Mouse (Mus musculus) liver, embryonic 11.5 days (tissue): ENCODE measurements at regions not wholly inside any gene's neighbourhood (a gene's known extent, or its start where the extent isn't known, plus 50 kb on each side); places are given as distances from the start of the nearest gene placed in this dataset.
A peak's percentile ranks its signal among the peaks of the same experiment; 100 is the strongest.

Experiments used
- ATAC-seq: fragments of 200-750 bp; cut with Nextera tagmentation; replicated peaks from 2 replicates; pipeline ENCODE4 v1.8.0; 2017; ENCODE audit warnings: moderate number of reproducible peaks, mild to moderate bottlenecking, moderate TSS enrichment, moderate library complexity; ENCODE audit not compliant: low FRiP score
- DNase-seq: peaks from one replicate; pipeline ENCODE4 v3.0.0-alpha.2; 2017; ENCODE audit warnings: low spot score
- H3K27ac ChIP-seq: fragments of 300-500 bp; sonication (generic); 2 replicates; pipeline ENCODE4 v1.5.1; 2014; ENCODE audit warnings: mild to moderate bottlenecking, low read depth, low read length, control low read depth
- H3K27me3 ChIP-seq: fragments of 300-500 bp; sonication (generic); replicated peaks from 2 replicates; pipeline ENCODE4 v1.6.1; 2014; ENCODE audit warnings: low read length, mixed read lengths; ENCODE audit not compliant: control insufficient read depth, insufficient read depth
- H3K36me3 ChIP-seq: fragments of 300-500 bp; sonication (generic); 2 replicates; pipeline ENCODE4 v1.6.1; 2014; ENCODE audit warnings: mild to moderate bottlenecking, low read length, moderate library complexity, mixed read lengths; ENCODE audit not compliant: control insufficient read depth, insufficient read depth
- H3K4me1 ChIP-seq: fragments of 300-500 bp; sonication (generic); replicated peaks from 2 replicates; pipeline ENCODE4 v1.6.1; 2014; ENCODE audit warnings: low read length, mixed read lengths; ENCODE audit not compliant: control insufficient read depth, insufficient read depth
- H3K4me2 ChIP-seq: fragments of 300-500 bp; sonication (generic); 2 replicates; pipeline ENCODE4 v1.6.1; 2014; ENCODE audit warnings: mild to moderate bottlenecking, control low read depth, moderate library complexity
- H3K4me3 ChIP-seq: fragments of 300-500 bp; sonication (generic); 2 replicates; pipeline ENCODE4 v1.5.1; 2014; ENCODE audit warnings: low read depth, low read length, control low read depth
- H3K9ac ChIP-seq: fragments of 300-500 bp; sonication (generic); 2 replicates; pipeline ENCODE4 v1.6.1; 2014; ENCODE audit warnings: low read depth, low read length, control low read depth
- H3K9me3 ChIP-seq: fragments of 300-500 bp; sonication (generic); 2 replicates; pipeline ENCODE4 v1.6.1; 2016; ENCODE audit warnings: low read length, inconsistent platforms, mixed read lengths; ENCODE audit not compliant: control insufficient read depth
- WGBS: fragments of 180-500 bp; shearing (Covaris S2); extraction: QIAGEN DNeasy Blood & Tissue Kit; methylation state at CpG from one replicate; pipeline ENCODE4 v1.1.7; 2014; 5-methylcytosine and 5-hydroxymethylcytosine counted together

DNA sequence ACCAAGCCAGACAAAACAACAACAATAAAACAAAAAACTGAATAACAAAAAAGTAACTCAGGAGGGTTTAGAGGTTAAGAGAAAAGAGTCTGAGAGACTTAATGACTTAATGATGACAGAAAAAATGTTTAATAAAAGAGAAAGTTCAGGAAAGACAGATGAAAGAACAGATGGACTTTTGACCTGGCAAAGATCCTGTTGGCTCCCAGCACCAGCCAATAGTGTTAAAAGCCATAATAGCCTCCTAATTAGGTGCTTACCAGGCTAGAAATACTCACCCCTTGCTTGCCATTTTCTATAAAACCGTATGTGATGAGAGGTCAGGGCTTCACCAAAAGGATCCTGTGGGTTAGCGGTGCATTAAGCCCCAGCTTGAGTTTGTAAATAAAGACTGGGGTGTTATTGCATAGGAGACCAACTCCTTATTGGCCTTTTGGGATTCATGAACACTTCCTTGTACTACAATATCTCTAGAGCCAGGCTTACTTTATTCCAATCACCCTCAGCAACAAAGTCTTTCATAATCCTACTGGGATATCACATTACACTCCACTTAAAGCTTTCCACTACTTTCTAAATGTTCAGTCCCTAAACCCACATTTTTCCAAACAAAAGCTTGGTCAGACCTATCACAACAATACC lies 282.1 kb upstream of the Rasa1 start:
- H3K4me3 ChIP-seq = no peak overlapping the region
- 66% methylated on average over 2 of the region's 2 CpGs for WGBS
- H3K9me3 ChIP-seq = no peaks in the 10 kb centered on the region
- ATAC-seq (no peak), DNase-seq (no peak)
- no peak overlapping the region for H3K4me2 ChIP-seq
- H3K27ac ChIP-seq = no peak overlapping the region
- H3K9ac ChIP-seq = no peak overlapping the region
- H3K36me3 ChIP-seq = no peaks in the 10 kb centered on the region
- H3K27me3 ChIP-seq = no peaks in the 10 kb centered on the region
- H3K4me1 ChIP-seq = no peaks in the 10 kb centered on the region

DNA sequence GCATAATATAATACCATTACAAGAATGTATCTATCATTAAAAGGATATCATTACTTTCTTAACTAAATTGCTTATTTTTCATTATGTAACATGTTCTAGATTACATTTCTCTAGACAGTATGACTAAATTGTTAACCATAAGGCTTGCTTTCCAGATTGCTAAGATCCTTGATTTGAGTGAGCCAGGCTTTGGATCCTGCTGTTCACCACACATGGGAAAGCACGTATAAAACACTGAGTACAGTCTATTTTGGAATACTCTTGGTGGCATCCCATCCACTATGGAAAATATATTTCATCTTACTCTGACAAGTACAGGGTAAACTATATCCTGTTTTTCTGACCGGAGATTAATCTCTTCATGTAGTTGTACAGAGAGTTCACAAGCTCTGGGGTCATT lies 268.9 kb upstream of the Rasa1 start:
- Histone ChIP-seq H3K4me1 (no peaks in the 10 kb centered on the region), H3K27ac (no peak overlapping the region), H3K9me3 (no peaks in the 10 kb centered on the region), H3K9ac (no peak overlapping the region), H3K4me3 (no peak overlapping the region), H3K36me3 (no peaks in the 10 kb centered on the region), H3K27me3 (no peaks in the 10 kb centered on the region), H3K4me2 (no peak overlapping the region)
- ATAC-seq (no peak), DNase-seq (no peak)
- WGBS = 79% methylated on average over 2 of the region's 2 CpGs

DNA sequence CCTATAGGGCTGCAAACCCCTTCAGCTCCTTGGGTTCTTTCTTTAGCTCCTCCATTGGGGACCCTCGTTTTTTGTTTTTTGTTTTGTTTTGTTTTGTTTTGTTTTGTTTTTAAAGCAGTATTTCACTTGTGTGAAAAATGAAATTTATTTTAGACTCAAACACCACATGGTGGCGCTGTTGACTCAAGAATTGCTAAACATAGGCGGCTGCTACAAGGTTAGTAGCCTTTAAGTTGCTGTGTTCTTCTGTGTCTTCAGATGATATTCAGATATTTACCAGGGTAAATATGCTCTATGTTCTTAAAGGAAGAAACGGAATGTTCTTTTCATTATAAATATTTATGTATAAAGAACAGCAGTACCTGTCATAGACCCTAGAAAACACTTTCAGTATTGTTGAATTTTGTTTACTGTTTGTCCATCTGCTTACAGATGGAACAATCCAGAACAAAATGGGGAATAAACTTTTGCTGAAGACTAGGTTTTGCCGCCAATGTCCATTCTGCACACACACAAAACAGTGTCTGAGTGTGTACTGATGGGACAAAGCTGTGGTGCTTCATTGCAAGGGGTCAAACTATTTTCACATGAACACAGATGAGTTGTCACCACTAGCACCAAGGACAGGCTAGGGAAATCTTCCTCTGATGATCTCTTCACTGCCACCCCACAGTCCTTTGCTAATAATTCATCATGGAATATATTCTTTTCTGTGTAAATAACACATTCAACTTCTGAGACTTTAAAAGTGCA lies 267.3 kb upstream of the Rasa1 start:
- no peaks in the 10 kb centered on the region for H3K27me3 ChIP-seq
- WGBS = 9% methylated on average over 5 of the region's 5 CpGs
- ATAC-seq (peak; percentile 61), DNase-seq (no peak)
- H3K4me3 ChIP-seq = no peak overlapping the region
- H3K9me3 ChIP-seq = no peaks in the 10 kb centered on the region
- no peak overlapping the region for H3K9ac ChIP-seq
- no peak overlapping the region for H3K27ac ChIP-seq
- H3K36me3 ChIP-seq = no peaks in the 10 kb centered on the region
- no peak overlapping the region for H3K4me2 ChIP-seq
- H3K4me1 ChIP-seq = no peaks in the 10 kb centered on the region

DNA sequence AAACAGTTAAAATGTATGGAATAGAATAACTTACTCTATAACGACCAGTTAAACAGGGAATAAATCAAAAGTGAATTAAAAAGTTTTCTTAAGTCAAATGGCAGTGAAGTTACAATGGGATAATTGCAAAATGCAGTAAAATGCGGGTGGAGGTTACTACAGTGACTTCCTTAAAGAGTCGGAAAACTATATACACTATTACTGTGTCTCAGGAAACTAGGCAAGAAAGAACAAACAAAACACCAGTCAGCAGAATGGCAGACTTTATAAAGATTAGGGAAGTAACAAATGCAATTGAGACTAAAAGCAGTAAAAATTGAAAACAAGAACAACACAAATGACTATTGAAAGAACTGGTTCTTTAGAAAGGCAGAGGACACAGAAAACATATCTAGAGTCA lies 264.1 kb upstream of the Rasa1 start:
- WGBS = 75% methylated on average over 3 of the region's 3 CpGs
- Histone ChIP-seq H3K9me3 (no peaks in the 10 kb centered on the region), H3K4me1 (no peaks in the 10 kb centered on the region), H3K36me3 (no peaks in the 10 kb centered on the region), H3K27me3 (no peaks in the 10 kb centered on the region), H3K9ac (no peak overlapping the region), H3K27ac (no peak overlapping the region), H3K4me3 (no peak overlapping the region), H3K4me2 (no peak overlapping the region)
- ATAC-seq (no peak), DNase-seq (no peak)

DNA sequence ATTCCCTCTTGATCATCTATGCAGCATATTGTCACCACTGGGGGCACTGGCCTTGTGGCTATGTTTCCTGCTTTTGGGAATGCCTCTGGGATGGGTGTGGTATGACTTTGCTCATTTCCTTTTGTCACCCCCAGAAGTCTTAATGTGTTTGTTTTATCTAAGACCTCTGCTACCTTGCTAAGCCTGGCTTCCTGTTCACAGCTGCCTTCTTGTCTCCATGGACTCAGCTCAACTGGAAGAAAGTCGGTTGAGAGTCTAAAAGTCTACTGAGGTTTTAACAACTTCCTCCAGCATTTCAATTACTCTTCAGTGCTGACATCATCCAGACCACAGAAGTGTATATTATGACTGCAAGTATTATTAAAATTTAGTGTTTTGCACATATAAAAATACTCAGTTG lies 220.7 kb upstream of the Rasa1 start:
- Histone ChIP-seq H3K9ac (no peak overlapping the region), H3K27me3 (no peaks in the 10 kb centered on the region), H3K27ac (no peak overlapping the region), H3K4me1 (peaks cover 19% of the 10 kb centered on the region), H3K4me2 (no peak overlapping the region), H3K9me3 (no peaks in the 10 kb centered on the region), H3K4me3 (no peak overlapping the region), H3K36me3 (no peaks in the 10 kb centered on the region)
- WGBS = 30% methylated on average over 1 of the region's 1 CpGs
- DNase-seq (no peak), ATAC-seq (no peak)

DNA sequence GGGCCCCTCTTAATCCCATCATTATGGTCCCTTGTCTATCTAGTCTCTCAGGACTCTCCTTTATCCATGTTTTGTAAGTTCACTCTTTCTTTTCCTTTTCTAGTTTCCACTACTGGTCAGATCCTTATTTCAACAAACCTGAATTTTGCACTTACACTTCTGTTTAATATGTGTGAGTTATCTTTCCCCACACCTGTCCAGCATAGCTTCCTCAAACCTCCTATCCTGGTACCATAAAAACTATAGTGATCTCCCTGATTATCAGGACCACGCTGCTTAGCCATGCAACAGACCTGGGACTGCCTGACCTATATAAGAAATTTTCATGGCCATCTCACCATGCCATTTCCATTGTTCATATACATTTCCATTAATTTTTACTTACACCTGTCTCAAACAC lies 219.6 kb upstream of the Rasa1 start:
- Histone ChIP-seq H3K4me1 (peaks cover 19% of the 10 kb centered on the region), H3K4me2 (no peak overlapping the region), H3K9ac (no peak overlapping the region), H3K27ac (no peak overlapping the region), H3K36me3 (no peaks in the 10 kb centered on the region), H3K9me3 (no peaks in the 10 kb centered on the region), H3K4me3 (no peak overlapping the region), H3K27me3 (no peaks in the 10 kb centered on the region)
- no peak for DNase-seq
- WGBS = 58% methylated on average over 1 of the region's 1 CpGs
- 0 out of 2 replicates have a peak, but pooled peaks have one; percentile 42 for ATAC-seq

DNA sequence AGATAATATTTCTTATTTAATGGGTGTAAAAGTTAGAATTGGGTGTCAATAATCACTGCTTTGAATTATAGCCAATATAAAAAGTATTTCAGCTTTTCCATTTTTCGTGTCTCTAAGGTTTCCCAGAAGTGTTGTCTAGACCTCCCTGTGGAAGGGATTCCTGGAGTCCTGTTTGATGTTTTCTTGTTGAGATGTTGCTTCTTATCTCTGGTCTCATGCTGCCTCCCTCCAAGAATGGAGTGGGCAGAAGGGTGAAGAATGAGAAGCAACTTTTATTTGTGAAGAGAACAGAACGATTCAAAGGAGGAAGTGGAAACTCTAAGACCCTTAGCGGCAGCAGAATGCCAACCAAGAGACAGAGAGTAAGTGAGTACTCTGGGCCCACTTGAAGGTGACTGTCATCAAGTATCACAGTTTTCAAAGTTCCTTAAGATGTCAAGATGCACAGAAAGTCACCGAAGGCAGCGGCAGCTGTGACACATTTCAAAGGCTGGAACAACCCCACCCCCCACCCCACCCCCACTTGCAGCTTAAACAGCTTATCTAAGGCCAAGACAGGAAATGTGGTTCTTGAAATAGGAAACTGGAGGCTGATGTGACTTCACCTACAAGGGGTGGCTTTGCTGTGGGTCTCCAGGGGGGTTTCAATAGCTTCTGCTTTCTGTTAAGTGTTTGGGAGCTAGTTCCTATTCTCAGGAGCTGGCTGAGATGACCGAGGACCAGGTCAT lies 218.6 kb upstream of the Rasa1 start:
- Histone ChIP-seq H3K27ac (peak overlapping the region; percentile 67), H3K4me1 (peaks cover 19% of the 10 kb centered on the region), H3K27me3 (no peaks in the 10 kb centered on the region), H3K9me3 (no peaks in the 10 kb centered on the region), H3K9ac (no peak overlapping the region), H3K4me2 (peak overlapping the region; percentile 52), H3K4me3 (no peak overlapping the region), H3K36me3 (no peaks in the 10 kb centered on the region)
- peak; percentile 78 for ATAC-seq
- peak; percentile 50 for DNase-seq
- WGBS = 30% methylated on average over 6 of the region's 6 CpGs

DNA sequence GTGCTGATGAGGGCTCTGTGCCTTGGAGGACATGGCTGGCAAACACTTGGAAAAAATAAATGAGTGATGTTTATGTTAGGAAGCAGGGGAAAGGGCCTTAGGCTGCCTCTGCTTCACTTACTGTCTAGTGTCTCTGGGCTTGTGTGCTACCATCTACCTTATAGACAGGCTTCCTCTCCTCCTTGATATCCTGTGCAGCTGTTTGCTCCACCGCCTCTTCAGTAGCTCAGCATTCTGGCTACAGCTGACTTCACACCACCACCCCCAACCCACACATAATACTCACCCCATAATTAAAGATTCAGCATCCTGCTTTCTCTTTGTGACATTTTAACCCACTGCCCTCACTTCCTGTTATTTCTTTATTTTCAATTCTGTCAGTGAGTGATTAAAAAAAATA lies 217.9 kb upstream of the Rasa1 start:
- H3K4me2 ChIP-seq = no peak overlapping the region
- ATAC-seq = no peak; the same call in 1 of the 2 replicates

More for the DNA sequence above, 217.9 kb upstream of the Rasa1 start:
- peak overlapping the region; percentile 62 for H3K27ac ChIP-seq
- no peak for DNase-seq
- no peaks in the 10 kb centered on the region for H3K27me3 ChIP-seq
- peaks cover 19% of the 10 kb centered on the region for H3K4me1 ChIP-seq
- H3K36me3 ChIP-seq = no peaks in the 10 kb centered on the region
- no peaks in the 10 kb centered on the region for H3K9me3 ChIP-seq
- H3K4me3 ChIP-seq = no peak overlapping the region
- WGBS = 50% methylated on average over 1 of the region's 1 CpGs
- H3K9ac ChIP-seq = no peak overlapping the region
